Mouse (Mus musculus) forebrain, embryonic 10.5 days (tissue): Measurements from ENCODE around the gene Atp9a. TPM values are rescaled to one million over a fixed set of nuclear protein-coding genes. Genes with fewer than 3 reads are reported as not detected.

Experiments
- DNase-seq: peaks from one replicate; pipeline ENCODE4 v3.0.0-alpha.2; 2017; ENCODE audit warnings: low spot score; ENCODE audit errors: extremely low spot score
- H3K27ac ChIP-seq: fragments of 300-500 bp; sonication (generic); 2 replicates; pipeline ENCODE4 v1.5.1; 2016; ENCODE audit warnings: mild to moderate bottlenecking
- H3K27me3 ChIP-seq: fragments of 300-500 bp; sonication (generic); 2 replicates; pipeline ENCODE4 v1.6.1; 2016; ENCODE audit warnings: mild to moderate bottlenecking; ENCODE audit not compliant: poor library complexity, severe bottlenecking
- H3K36me3 ChIP-seq: fragments of 300-500 bp; sonication (generic); replicated peaks from 2 replicates; pipeline ENCODE4 v1.6.1; 2016; ENCODE audit warnings: mild to moderate bottlenecking, moderate library complexity
- H3K4me1 ChIP-seq: fragments of 300-500 bp; sonication (generic); 2 replicates; pipeline ENCODE4 v1.6.1; 2016
- H3K4me3 ChIP-seq: fragments of 300-500 bp; sonication (generic); 2 replicates; pipeline ENCODE4 v1.5.1; 2016; ENCODE audit warnings: mild to moderate bottlenecking, moderate library complexity
- H3K9me3 ChIP-seq: fragments of 300-500 bp; sonication (generic); 2 replicates; pipeline ENCODE4 v1.6.1; 2016; ENCODE audit warnings: mild to moderate bottlenecking, moderate library complexity
- WGBS: fragments of 180-500 bp; shearing (Covaris S2); methylation state at CpG from one replicate; pipeline ENCODE4 v1.1.7; 2016; 5-methylcytosine and 5-hydroxymethylcytosine counted together
- polyA plus RNA-seq: library from polyadenylated mRNA; unstranded; fragments of >200 nt; fragmentation: Nextera tagmentation; extraction: Ambion mirVana; gene quantifications from 2 replicates; pipeline ENCODE4 v1.2.1, GENCODE M21; 2016

Gene Atp9a
- polyA plus RNA-seq, 1 experiment from 2014 or later = 8.7 TPM

GRCm38 (mm10) chr2:168694379-168695026 lies 47.7 kb downstream of the Atp9a start:
- Histone ChIP-seq H3K9me3 (0 out of 2 replicates have a peak, but pooled peaks cover 9% of the 10 kb centered on the region), H3K4me3 (peak overlapping the region; percentile 36), H3K27ac (peak overlapping the region; percentile 82), H3K4me1 (peaks cover 33% of the 10 kb centered on the region), H3K36me3 (peaks cover 8% of the 10 kb centered on the region), H3K27me3 (no peaks in the 10 kb centered on the region)
- WGBS = 4% methylated on average over 27 of the region's 27 CpGs
- DNase-seq = peak; percentile 66

- peak; percentile 64 for DNase-seq
- Histone ChIP-seq H3K4me3 (no peak overlapping the region), H3K27ac (no peak overlapping the region), H3K9me3 (0 out of 2 replicates have a peak, but pooled peaks cover 9% of the 10 kb centered on the region), H3K27me3 (no peaks in the 10 kb centered on the region), H3K36me3 (peaks cover 6% of the 10 kb centered on the region), H3K4me1 (peaks cover 36% of the 10 kb centered on the region)
- WGBS = 60% methylated on average over 6 of the region's 6 CpGs
These were observed 50.4 kb downstream of the Atp9a start for GRCm38 (mm10) chr2:168691774-168692173.

- H3K9me3 ChIP-seq = no peaks in the 10 kb centered on the region
- H3K27ac ChIP-seq = 0 out of 2 replicates have a peak overlapping the region, but pooled peaks have one; percentile 32
- H3K4me3 ChIP-seq = no peak overlapping the region
- no peak for DNase-seq
- WGBS = 89% methylated on average over 12 of the region's 12 CpGs
- H3K36me3 ChIP-seq = no peaks in the 10 kb centered on the region
- H3K27me3 ChIP-seq = no peaks in the 10 kb centered on the region
- H3K4me1 ChIP-seq = peaks cover 29% of the 10 kb centered on the region
These were observed 54.9 kb downstream of the Atp9a start for GRCm38 (mm10) chr2:168687326-168687725.

GRCm38 (mm10) chr2:168685909-168686308 lies 56.3 kb downstream of the Atp9a start:
- WGBS = 91% methylated on average over 9 of the region's 9 CpGs
- no peak overlapping the region for H3K27ac ChIP-seq
- H3K4me3 ChIP-seq = no peak overlapping the region
- DNase-seq = no peak
- H3K9me3 ChIP-seq = no peaks in the 10 kb centered on the region; the same call in 1 of the 2 replicates
- H3K4me1 ChIP-seq = peaks cover 29% of the 10 kb centered on the region
- H3K36me3 ChIP-seq = peaks cover 7% of the 10 kb centered on the region
- no peaks in the 10 kb centered on the region for H3K27me3 ChIP-seq

DNA sequence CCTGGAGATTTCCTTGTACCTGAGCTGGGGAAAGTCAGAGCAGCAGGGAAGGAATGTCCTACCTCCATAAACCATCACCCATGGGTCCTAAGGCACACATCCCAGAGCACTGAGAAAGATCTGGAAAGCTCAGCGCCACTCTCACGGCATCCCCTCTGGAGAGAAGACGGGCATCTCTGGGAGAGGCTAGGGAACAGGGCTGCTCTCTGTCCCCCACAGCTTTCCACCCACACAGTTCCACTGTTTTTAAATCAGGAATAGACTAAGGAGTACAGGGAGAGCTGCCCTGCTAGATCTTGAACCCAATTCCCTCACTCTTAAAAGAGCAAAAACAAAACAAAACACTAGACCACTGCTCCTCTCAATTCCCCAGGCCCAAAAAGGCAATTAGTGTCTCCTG lies 57.5 kb downstream of the Atp9a start:
- no peaks in the 10 kb centered on the region for H3K27me3 ChIP-seq
- peak overlapping the region; percentile 20; the same call in 1 of the 2 replicates for H3K27ac ChIP-seq
- peaks cover 3% of the 10 kb centered on the region; the same call in 1 of the 2 replicates for H3K9me3 ChIP-seq
- H3K4me1 ChIP-seq = peaks cover 30% of the 10 kb centered on the region
- no peak for DNase-seq
- WGBS = 87% methylated on average over 3 of the region's 3 CpGs
- H3K36me3 ChIP-seq = peaks cover 11% of the 10 kb centered on the region
- no peak overlapping the region for H3K4me3 ChIP-seq

DNA sequence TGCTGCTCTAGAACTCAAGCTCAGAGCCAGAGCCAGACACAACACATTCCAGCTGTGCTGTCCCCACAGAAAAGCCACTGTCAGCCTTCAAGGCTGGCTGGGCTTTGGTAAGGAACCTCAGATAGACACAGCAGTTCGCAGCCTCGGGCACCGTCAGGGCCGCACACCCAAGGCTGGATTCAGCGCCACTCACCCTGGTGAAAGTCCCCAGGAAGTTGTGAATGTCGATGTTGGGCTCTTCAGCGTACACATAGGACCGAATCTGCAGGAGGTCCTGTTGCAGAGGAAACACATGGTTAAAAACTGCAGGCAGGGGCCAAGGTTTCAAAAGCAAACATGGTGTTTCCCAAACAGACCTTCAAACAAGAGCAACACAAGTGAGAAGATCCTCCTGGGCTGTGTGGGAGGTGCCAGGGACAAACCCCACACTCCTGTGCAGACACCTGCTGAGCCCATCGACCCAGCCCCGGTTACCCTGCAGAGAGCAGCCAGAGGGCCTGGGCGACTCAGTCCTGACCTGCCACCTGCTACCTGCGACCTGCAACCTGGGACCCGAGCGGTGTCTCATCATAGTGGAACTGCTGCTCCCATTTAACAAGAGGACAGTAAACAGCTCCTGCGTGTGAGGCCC lies 58.6 kb downstream of the Atp9a start:
- DNase-seq = no peak
- peaks cover 11% of the 10 kb centered on the region for H3K36me3 ChIP-seq
- H3K27ac ChIP-seq = peak overlapping the region; percentile 48; the same call in 1 of the 2 replicates
- H3K9me3 ChIP-seq = peaks cover 3% of the 10 kb centered on the region; the same call in 1 of the 2 replicates
- 62% methylated on average over 15 of the region's 15 CpGs for WGBS
- no peaks in the 10 kb centered on the region for H3K27me3 ChIP-seq
- H3K4me3 ChIP-seq = no peak overlapping the region
- peaks cover 35% of the 10 kb centered on the region for H3K4me1 ChIP-seq

DNA sequence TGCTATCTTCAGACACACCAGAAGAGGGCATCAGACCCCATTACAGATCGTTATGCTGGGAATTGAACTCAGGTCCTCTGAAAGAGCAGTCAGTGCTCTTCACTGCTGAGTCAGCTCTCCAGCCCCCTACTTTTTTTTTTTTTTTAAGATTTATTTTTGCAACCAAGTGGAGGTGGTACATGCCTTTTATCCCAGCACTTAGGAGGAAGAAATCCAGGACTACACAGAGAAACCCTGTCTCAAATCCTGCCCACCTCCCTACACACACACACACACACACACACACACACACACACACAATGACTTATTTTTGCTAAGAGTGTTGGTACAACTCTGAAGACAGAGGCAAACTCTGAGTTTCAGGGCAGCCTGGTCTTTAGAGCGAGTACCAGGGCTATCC lies 59.5 kb downstream of the Atp9a start:
- H3K27ac ChIP-seq = no peak overlapping the region
- peaks cover 7% of the 10 kb centered on the region; the same call in 1 of the 2 replicates for H3K9me3 ChIP-seq
- H3K27me3 ChIP-seq = peaks cover 8% of the 10 kb centered on the region; the same call in 1 of the 2 replicates
- H3K4me3 ChIP-seq = no peak overlapping the region
- DNase-seq = no peak
- peaks cover 42% of the 10 kb centered on the region for H3K4me1 ChIP-seq
- H3K36me3 ChIP-seq = peaks cover 11% of the 10 kb centered on the region
- 71% methylated on average over 2 of the region's 2 CpGs for WGBS

DNA sequence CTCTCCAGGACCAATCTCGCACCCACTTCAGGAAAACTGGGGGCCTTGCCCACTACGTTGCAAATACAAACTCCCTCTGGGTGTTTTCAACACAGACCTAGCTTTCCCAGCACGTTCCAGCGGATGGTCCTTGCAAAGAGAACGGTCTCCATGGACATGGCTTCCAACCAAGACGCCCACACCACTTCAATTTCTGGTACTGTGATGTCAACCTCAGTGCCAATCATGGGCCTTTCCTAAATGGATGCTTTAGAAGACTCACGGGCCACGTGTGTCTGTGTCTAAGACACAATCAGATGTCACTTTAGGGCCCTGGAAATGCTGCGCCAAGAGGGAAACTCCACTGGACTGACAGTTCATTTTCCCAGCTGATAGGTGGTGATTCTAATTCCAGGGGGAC lies 60.7 kb downstream of the Atp9a start:
- Histone ChIP-seq H3K9me3 (peaks cover 7% of the 10 kb centered on the region; the same call in 1 of the 2 replicates), H3K4me1 (peaks cover 48% of the 10 kb centered on the region), H3K27me3 (peaks cover 15% of the 10 kb centered on the region; the same call in 1 of the 2 replicates), H3K36me3 (peaks cover 11% of the 10 kb centered on the region), H3K27ac (no peak overlapping the region), H3K4me3 (no peak overlapping the region)
- WGBS = 95% methylated on average over 9 of the region's 9 CpGs
- DNase-seq = no peak

DNA sequence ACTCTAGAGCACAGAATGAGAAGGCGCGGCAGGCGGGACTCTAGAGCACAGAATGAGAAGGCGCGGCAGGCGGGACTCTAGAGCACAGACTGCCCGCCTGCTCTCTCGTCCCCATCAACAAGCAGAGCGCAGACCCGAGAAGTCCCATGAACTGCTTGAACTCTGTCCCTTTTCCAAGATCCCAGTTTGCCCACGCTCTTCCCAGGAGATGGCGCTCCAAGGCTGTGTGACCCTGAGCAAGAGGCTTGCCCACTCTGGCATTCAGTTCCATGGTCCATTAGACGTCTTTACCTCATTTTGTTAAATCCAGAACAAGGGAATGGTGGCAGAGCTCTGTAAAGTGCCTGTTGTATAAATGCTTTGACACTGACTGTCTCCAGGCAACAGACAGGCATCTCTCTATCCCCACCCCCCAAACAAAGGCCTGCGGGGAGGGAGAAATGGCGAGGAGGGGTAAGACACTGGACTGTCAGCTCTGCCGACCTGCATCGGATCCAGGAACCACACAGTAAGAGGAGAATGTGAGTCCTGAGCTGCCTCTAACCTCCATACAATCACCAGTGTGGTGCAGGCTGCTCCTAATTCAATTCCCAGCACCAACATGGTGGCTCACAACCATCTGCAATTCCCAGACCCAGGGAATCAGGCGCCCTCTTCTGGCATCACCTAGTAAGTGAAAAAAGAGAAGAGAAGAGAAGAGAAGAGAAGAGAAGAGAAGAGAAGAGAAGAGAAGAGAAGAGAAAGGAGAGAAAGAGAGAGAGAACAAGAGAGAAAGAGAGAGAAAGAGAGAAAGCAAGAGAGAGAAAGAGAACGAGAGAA lies 62.6 kb downstream of the Atp9a start:
- no peak for DNase-seq
- Histone ChIP-seq H3K27ac (peak overlapping the region; percentile 80; the same call in 1 of the 2 replicates), H3K4me1 (peaks cover 43% of the 10 kb centered on the region), H3K27me3 (peaks cover 33% of the 10 kb centered on the region), H3K9me3 (peaks cover 7% of the 10 kb centered on the region; the same call in 1 of the 2 replicates), H3K36me3 (peaks cover 17% of the 10 kb centered on the region), H3K4me3 (no peak overlapping the region)
- WGBS = 57% methylated on average over 19 of the region's 19 CpGs

DNA sequence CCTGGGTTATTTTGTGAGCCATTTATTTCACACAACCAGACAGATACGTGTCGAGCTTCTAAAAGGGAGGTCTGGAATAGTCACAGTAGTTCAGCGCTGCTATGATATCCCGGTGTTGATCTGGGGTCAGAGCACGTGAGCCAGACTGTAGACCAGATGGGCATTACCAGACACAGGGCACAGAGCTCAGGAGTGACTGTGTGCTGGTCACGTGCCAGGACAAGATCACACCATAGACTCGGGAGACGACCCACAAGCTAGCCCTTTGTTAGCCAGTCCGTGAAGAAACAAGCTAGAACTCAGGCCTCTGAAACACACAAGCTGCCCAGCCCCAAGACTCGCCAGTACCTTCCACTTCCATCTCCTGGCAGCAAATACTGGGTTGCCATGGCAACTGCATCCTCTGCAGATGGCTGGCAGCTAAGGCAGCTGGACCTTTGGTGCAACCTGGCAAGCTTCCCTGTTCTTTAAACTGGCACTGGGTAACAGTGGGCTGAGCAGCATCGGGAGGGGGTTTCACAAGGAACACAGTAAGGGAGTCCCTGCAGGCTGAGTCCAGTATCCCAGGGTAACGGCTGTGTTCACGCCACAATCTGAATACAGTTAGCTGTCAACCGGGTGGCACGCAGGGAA lies 63.4 kb downstream of the Atp9a start:
- Histone ChIP-seq H3K27me3 (peaks cover 33% of the 10 kb centered on the region), H3K4me1 (peaks cover 37% of the 10 kb centered on the region), H3K36me3 (peaks cover 22% of the 10 kb centered on the region), H3K4me3 (no peak overlapping the region), H3K27ac (peak overlapping the region; percentile 80), H3K9me3 (peaks cover 7% of the 10 kb centered on the region; the same call in 1 of the 2 replicates)
- WGBS = 80% methylated on average over 15 of the region's 15 CpGs
- no peak for DNase-seq

GRCm38 (mm10) chr2:168677650-168678049 lies 64.6 kb downstream of the Atp9a start:
- H3K4me3 ChIP-seq = no peak overlapping the region
- peaks cover 30% of the 10 kb centered on the region for H3K4me1 ChIP-seq
- H3K36me3 ChIP-seq = peaks cover 34% of the 10 kb centered on the region
- H3K9me3 ChIP-seq = peaks cover 7% of the 10 kb centered on the region; the same call in 1 of the 2 replicates
- peak overlapping the region; percentile 80 for H3K27ac ChIP-seq
- DNase-seq = peak; percentile 46
- WGBS = 52% methylated on average over 9 of the region's 9 CpGs
- H3K27me3 ChIP-seq = peaks cover 33% of the 10 kb centered on the region

- no peak for DNase-seq
- no peak overlapping the region for H3K27ac ChIP-seq
- H3K4me1 ChIP-seq = peaks cover 9% of the 10 kb centered on the region
- H3K27me3 ChIP-seq = peaks cover 20% of the 10 kb centered on the region
- 94% methylated on average over 9 of the region's 9 CpGs for WGBS
- H3K36me3 ChIP-seq = peaks cover 27% of the 10 kb centered on the region
- no peaks in the 10 kb centered on the region for H3K9me3 ChIP-seq
- H3K4me3 ChIP-seq = no peak overlapping the region
These were observed 70.5 kb downstream of the Atp9a start for GRCm38 (mm10) chr2:168671724-168672123.
